Mouse (Mus musculus) limb, embryonic 13.5 days (tissue): ENCODE results near the gene Ugt1a6b. TPM values are rescaled to one million over a fixed set of nuclear protein-coding genes. Genes with fewer than 3 reads are reported as not detected.

Source experiments
- ATAC-seq: fragments of 200-750 bp; cut with Nextera tagmentation; 2 replicates; pipeline ENCODE4 v1.8.0; 2017; ENCODE audit warnings: low read depth, moderate number of reproducible peaks, moderate TSS enrichment; ENCODE audit not compliant: low FRiP score
- H3K27ac ChIP-seq: fragments of 300-500 bp; sonication (generic); 2 replicates; pipeline ENCODE4 v1.5.1; 2015; ENCODE audit warnings: inconsistent platforms, mild to moderate bottlenecking, moderate library complexity
- H3K27me3 ChIP-seq: fragments of 300-500 bp; sonication (generic); 2 replicates; pipeline ENCODE4 v1.6.1; 2015; ENCODE audit warnings: mild to moderate bottlenecking, inconsistent platforms
- H3K36me3 ChIP-seq: fragments of 300-500 bp; sonication (generic); 2 replicates; pipeline ENCODE4 v1.6.1; 2015; ENCODE audit warnings: inconsistent platforms, mild to moderate bottlenecking, moderate library complexity
- H3K4me1 ChIP-seq: fragments of 300-500 bp; sonication (generic); 2 replicates; pipeline ENCODE4 v1.6.1; 2015; ENCODE audit warnings: inconsistent platforms
- H3K4me2 ChIP-seq: fragments of 300-500 bp; sonication (generic); replicated peaks from 2 replicates; pipeline ENCODE4 v1.6.1; 2015; ENCODE audit warnings: inconsistent platforms, mild to moderate bottlenecking, moderate library complexity
- H3K4me3 ChIP-seq: fragments of 300-500 bp; sonication (generic); 2 replicates; pipeline ENCODE4 v1.5.1; 2015; ENCODE audit warnings: moderate library complexity, mild to moderate bottlenecking, inconsistent platforms
- H3K9ac ChIP-seq: fragments of 300-500 bp; sonication (generic); 2 replicates; pipeline ENCODE4 v1.6.1; 2015; ENCODE audit warnings: mild to moderate bottlenecking, inconsistent platforms
- H3K9me3 ChIP-seq: fragments of 300-500 bp; sonication (generic); 2 replicates; pipeline ENCODE4 v1.6.1; 2016; ENCODE audit warnings: inconsistent platforms
- WGBS: fragments of 180-500 bp; shearing (Covaris S2); methylation state at CpG from one replicate; pipeline ENCODE4 v1.1.7; 2015; 5-methylcytosine and 5-hydroxymethylcytosine counted together
- polyA plus RNA-seq: library from polyadenylated mRNA; unstranded; fragments of >200 nt; fragmentation: Nextera tagmentation; extraction: Ambion mirVana; gene quantifications from 2 replicates; pipeline ENCODE4 v1.2.1, GENCODE M21; 2015

Gene Ugt1a6b
- polyA plus RNA-seq, 1 experiment from 2014 or later, result not detected

- no peaks in the 10 kb centered on the region for H3K36me3 ChIP-seq
- no peak for ATAC-seq
- no peak overlapping the region for H3K4me2 ChIP-seq
- no peaks in the 10 kb centered on the region for H3K4me1 ChIP-seq
- no peak overlapping the region for H3K9ac ChIP-seq
- H3K9me3 ChIP-seq, result peaks cover 94% of the 10 kb centered on the region
- no peaks in the 10 kb centered on the region for H3K27me3 ChIP-seq
- no peak overlapping the region for H3K4me3 ChIP-seq
- no peak overlapping the region for H3K27ac ChIP-seq
- WGBS, result 70% methylated on average over 4 of the region's 4 CpGs
Measured at GRCm38 (mm10) chr1:88240579-88240978, 137.5 kb downstream of the Ugt1a6b start.

- no peak for ATAC-seq
- Histone ChIP-seq H3K4me1 (no peaks in the 10 kb centered on the region), H3K27me3 (no peaks in the 10 kb centered on the region), H3K36me3 (no peaks in the 10 kb centered on the region), H3K9ac (no peak overlapping the region), H3K4me2 (no peak overlapping the region), H3K9me3 (peaks cover 96% of the 10 kb centered on the region), H3K27ac (no peak overlapping the region), H3K4me3 (no peak overlapping the region)
- 63% methylated on average over 5 of the region's 5 CpGs for WGBS
Measured at GRCm38 (mm10) chr1:88243861-88244260, 140.8 kb downstream of the Ugt1a6b start.

- Histone ChIP-seq H3K36me3 (no peaks in the 10 kb centered on the region), H3K9ac (no peak overlapping the region), H3K27me3 (no peaks in the 10 kb centered on the region), H3K4me3 (no peak overlapping the region), H3K4me1 (no peaks in the 10 kb centered on the region), H3K9me3 (peaks cover 96% of the 10 kb centered on the region), H3K27ac (no peak overlapping the region), H3K4me2 (no peak overlapping the region)
- no peak for ATAC-seq
- whole genome bisulfite sequencing, result 76% methylated on average over 6 of the region's 6 CpGs
Measured at GRCm38 (mm10) chr1:88245881-88246280, 142.8 kb downstream of the Ugt1a6b start.

- peaks cover 96% of the 10 kb centered on the region for H3K9me3 ChIP-seq
- 44% methylated on average over 6 of the region's 6 CpGs for WGBS
- no peak overlapping the region for H3K4me3 ChIP-seq
- no peaks in the 10 kb centered on the region for H3K4me1 ChIP-seq
- no peak overlapping the region for H3K4me2 ChIP-seq
- H3K36me3 ChIP-seq, result no peaks in the 10 kb centered on the region
- ATAC-seq, result no peak
- no peaks in the 10 kb centered on the region for H3K27me3 ChIP-seq
- H3K9ac ChIP-seq, result no peak overlapping the region
- no peak overlapping the region for H3K27ac ChIP-seq
Measured at GRCm38 (mm10) chr1:88246386-88246785, 143.3 kb downstream of the Ugt1a6b start.

GRCm38 (mm10) chr1:88247660-88248059, 144.6 kb downstream of the Ugt1a6b start:
- Histone ChIP-seq H3K4me2 (no peak overlapping the region), H3K27me3 (no peaks in the 10 kb centered on the region), H3K36me3 (no peaks in the 10 kb centered on the region), H3K4me3 (no peak overlapping the region), H3K27ac (no peak overlapping the region), H3K4me1 (no peaks in the 10 kb centered on the region), H3K9ac (no peak overlapping the region), H3K9me3 (peaks cover 94% of the 10 kb centered on the region)
- WGBS, result 55% methylated on average over 2 of the region's 2 CpGs
- ATAC-seq, result no peak

- no peak for ATAC-seq
Measured at GRCm38 (mm10) chr1:88248658-88249057, 145.6 kb downstream of the Ugt1a6b start.

GRCm38 (mm10) chr1:88249596-88249995, 146.5 kb downstream of the Ugt1a6b start:
- no peak overlapping the region for H3K4me3 ChIP-seq
- H3K4me2 ChIP-seq, result no peak overlapping the region
- H3K9ac ChIP-seq, result no peak overlapping the region
- H3K4me1 ChIP-seq, result no peaks in the 10 kb centered on the region
- 75% methylated on average over 7 of the region's 7 CpGs for WGBS
- no peak overlapping the region for H3K27ac ChIP-seq
- no peaks in the 10 kb centered on the region for H3K36me3 ChIP-seq
- peaks cover 87% of the 10 kb centered on the region for H3K9me3 ChIP-seq
- ATAC-seq, result no peak
- H3K27me3 ChIP-seq, result no peaks in the 10 kb centered on the region

More at GRCm38 (mm10) chr1:88248658-88249057, 145.6 kb downstream of the Ugt1a6b start:
- H3K4me2 ChIP-seq, result no peak overlapping the region
- 67% methylated on average over 4 of the region's 4 CpGs for WGBS
- no peak overlapping the region for H3K27ac ChIP-seq
- no peaks in the 10 kb centered on the region for H3K36me3 ChIP-seq
- no peaks in the 10 kb centered on the region for H3K4me1 ChIP-seq
- no peak overlapping the region for H3K4me3 ChIP-seq
- no peaks in the 10 kb centered on the region for H3K27me3 ChIP-seq
- H3K9ac ChIP-seq, result no peak overlapping the region
- H3K9me3 ChIP-seq, result peaks cover 91% of the 10 kb centered on the region

- Histone ChIP-seq H3K27ac (no peak overlapping the region), H3K4me3 (no peak overlapping the region), H3K4me1 (no peaks in the 10 kb centered on the region), H3K27me3 (no peaks in the 10 kb centered on the region), H3K9me3 (peaks cover 87% of the 10 kb centered on the region), H3K36me3 (no peaks in the 10 kb centered on the region), H3K4me2 (no peak overlapping the region), H3K9ac (no peak overlapping the region)
- ATAC-seq, result no peak
- 81% methylated on average over 5 of the region's 5 CpGs for WGBS
Measured at GRCm38 (mm10) chr1:88250023-88250422, 147.0 kb downstream of the Ugt1a6b start.

- Histone ChIP-seq H3K9me3 (peaks cover 86% of the 10 kb centered on the region), H3K4me1 (no peaks in the 10 kb centered on the region), H3K4me3 (no peak overlapping the region), H3K9ac (no peak overlapping the region), H3K36me3 (no peaks in the 10 kb centered on the region), H3K4me2 (no peak overlapping the region), H3K27ac (no peak overlapping the region), H3K27me3 (no peaks in the 10 kb centered on the region)
- WGBS, result 75% methylated on average over 8 of the region's 8 CpGs
- ATAC-seq, result no peak
Measured at GRCm38 (mm10) chr1:88253106-88253505, 150.1 kb downstream of the Ugt1a6b start.

- Histone ChIP-seq H3K27me3 (no peaks in the 10 kb centered on the region), H3K4me2 (no peak overlapping the region), H3K36me3 (no peaks in the 10 kb centered on the region), H3K4me3 (no peak overlapping the region), H3K4me1 (no peaks in the 10 kb centered on the region), H3K9ac (no peak overlapping the region), H3K9me3 (peaks cover 85% of the 10 kb centered on the region), H3K27ac (no peak overlapping the region)
- ATAC-seq, result no peak
- 68% methylated on average over 6 of the region's 6 CpGs for whole genome bisulfite sequencing
Measured at GRCm38 (mm10) chr1:88253540-88253939, 150.5 kb downstream of the Ugt1a6b start.

- Histone ChIP-seq H3K4me3 (no peak overlapping the region), H3K36me3 (peaks cover 8% of the 10 kb centered on the region), H3K9me3 (peaks cover 77% of the 10 kb centered on the region), H3K27me3 (no peaks in the 10 kb centered on the region), H3K4me2 (no peak overlapping the region), H3K9ac (no peak overlapping the region), H3K27ac (no peak overlapping the region), H3K4me1 (no peaks in the 10 kb centered on the region)
- WGBS, result 87% methylated on average over 12 of the region's 12 CpGs
- ATAC-seq, result no peak
Measured at GRCm38 (mm10) chr1:88254793-88255465, 151.9 kb downstream of the Ugt1a6b start.

GRCm38 (mm10) chr1:88255466-88255857, 152.4 kb downstream of the Ugt1a6b start:
- WGBS, result 57% methylated on average over 2 of the region's 2 CpGs
- Histone ChIP-seq H3K4me1 (no peaks in the 10 kb centered on the region), H3K9me3 (peaks cover 72% of the 10 kb centered on the region), H3K4me3 (no peak overlapping the region), H3K27me3 (no peaks in the 10 kb centered on the region), H3K36me3 (peaks cover 14% of the 10 kb centered on the region), H3K4me2 (no peak overlapping the region), H3K9ac (no peak overlapping the region), H3K27ac (no peak overlapping the region)
- ATAC-seq, result no peak
